Mouse (Mus musculus) neural tube, embryonic 15.5 days (tissue): ENCODE data around the gene Plk3. TPM values are rescaled to one million over a fixed set of nuclear protein-coding genes. Genes with fewer than 3 reads are reported as not detected.
"Not testable (repeated sequence)": the region's sequence is repeated elsewhere in the genome, so short reads cannot be mapped to it uniquely, and the experiment has no call there.

Source experiments
- ATAC-seq: fragments of 200-750 bp; cut with Nextera tagmentation; 2 replicates; pipeline ENCODE4 v1.8.0; 2017; ENCODE audit warnings: mild to moderate bottlenecking, moderate TSS enrichment, moderate library complexity; ENCODE audit not compliant: low FRiP score
- H3K27ac ChIP-seq: fragments of 300-500 bp; sonication (generic); replicated peaks from 2 replicates; pipeline ENCODE4 v1.5.1; 2015; ENCODE audit warnings: mild to moderate bottlenecking, inconsistent platforms
- H3K27me3 ChIP-seq: fragments of 300-500 bp; sonication (generic); replicated peaks from 2 replicates; pipeline ENCODE4 v1.6.1; 2015; ENCODE audit warnings: inconsistent platforms
- H3K36me3 ChIP-seq: fragments of 300-500 bp; sonication (generic); 2 replicates; pipeline ENCODE4 v1.6.1; 2015; ENCODE audit warnings: inconsistent platforms
- H3K4me1 ChIP-seq: fragments of 300-500 bp; sonication (generic); 2 replicates; pipeline ENCODE4 v1.6.1; 2015; ENCODE audit warnings: inconsistent platforms
- H3K4me2 ChIP-seq: fragments of 300-500 bp; sonication (generic); 2 replicates; pipeline ENCODE4 v1.6.1; 2015; ENCODE audit warnings: inconsistent platforms, mild to moderate bottlenecking, moderate library complexity
- H3K4me3 ChIP-seq: fragments of 300-500 bp; sonication (generic); replicated peaks from 2 replicates; pipeline ENCODE4 v1.5.1; 2015; ENCODE audit warnings: mild to moderate bottlenecking, inconsistent platforms
- H3K9ac ChIP-seq: fragments of 300-500 bp; sonication (generic); replicated peaks from 2 replicates; pipeline ENCODE4 v1.6.1; 2015; ENCODE audit warnings: mild to moderate bottlenecking, inconsistent platforms
- H3K9me3 ChIP-seq: fragments of 300-500 bp; sonication (generic); replicated peaks from 2 replicates; pipeline ENCODE4 v1.6.1; 2016; ENCODE audit warnings: inconsistent platforms
- WGBS: fragments of 180-500 bp; shearing (Covaris S2); methylation state at CpG from one replicate; pipeline ENCODE4 v1.1.7; 2015; ENCODE audit warnings: mixed read lengths; 5-methylcytosine and 5-hydroxymethylcytosine counted together
- polyA plus RNA-seq: library from polyadenylated mRNA; unstranded; fragments of >200 nt; fragmentation: Nextera tagmentation; extraction: Ambion mirVana; gene quantifications from 2 replicates; pipeline ENCODE4 v1.2.1, GENCODE M21; 2015

Gene Plk3
- polyA plus RNA-seq, result 19.5 and 22.5 TPM in 2 replicates

DNA sequence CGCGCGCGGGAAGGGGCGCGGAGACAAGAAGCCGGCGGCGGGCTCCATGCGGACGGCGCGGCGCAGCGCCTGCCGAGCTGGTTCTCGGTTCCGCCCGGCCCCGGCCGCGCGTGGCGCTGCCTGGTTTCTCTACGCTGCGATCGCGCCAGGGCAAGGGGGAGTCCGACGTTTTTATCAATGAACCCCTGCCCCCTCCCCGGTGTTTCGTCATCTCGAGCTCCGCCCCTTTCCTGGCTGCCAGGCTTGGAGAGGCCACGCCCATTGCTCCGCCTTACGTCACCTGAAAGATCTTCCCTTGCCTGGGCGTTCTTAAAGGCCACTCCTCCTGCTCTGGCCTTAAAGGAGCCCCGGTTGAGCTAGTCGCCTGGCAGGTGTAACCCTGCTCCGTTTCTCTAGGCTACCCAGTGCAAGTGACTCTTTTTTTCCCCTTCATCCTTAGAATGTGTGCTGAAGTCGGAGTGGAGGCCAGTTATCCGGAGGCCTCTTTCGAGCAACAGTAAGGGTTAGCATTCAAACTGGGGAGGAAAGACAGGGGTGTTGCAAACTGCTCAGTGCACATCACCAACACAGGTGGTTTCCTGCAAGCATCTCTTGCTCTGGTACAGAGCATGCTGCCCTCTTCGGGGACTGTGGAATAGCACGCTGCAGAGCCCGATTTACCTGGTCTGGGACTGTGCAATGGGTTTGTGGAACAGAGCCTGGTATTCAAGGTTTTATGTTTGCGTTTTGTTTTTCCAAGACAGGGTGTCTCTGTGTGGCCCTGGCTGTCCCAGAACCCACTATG, at the start of gene Plk3:
TSS of gene Plk3 (minus strand) at position 147 of the 784 bp plus-strand sequence.
- WGBS, result 2% methylated on average over 46 of the region's 48 CpGs
- Histone ChIP-seq H3K27me3 (no peaks in the 10 kb centered on the region), H3K9me3 (no peaks in the 10 kb centered on the region), H3K4me1 (peaks cover 29% of the 10 kb centered on the region), H3K4me3 (peak within 1 kb of the TSS; percentile 91), H3K4me2 (peak within 1 kb of the TSS; percentile 73), H3K36me3 (peaks cover 25% of the 10 kb centered on the region), H3K27ac (peak within 1 kb of the TSS; percentile 88), H3K9ac (peak within 1 kb of the TSS; percentile 85)
- ATAC-seq, result peak; percentile 93

DNA sequence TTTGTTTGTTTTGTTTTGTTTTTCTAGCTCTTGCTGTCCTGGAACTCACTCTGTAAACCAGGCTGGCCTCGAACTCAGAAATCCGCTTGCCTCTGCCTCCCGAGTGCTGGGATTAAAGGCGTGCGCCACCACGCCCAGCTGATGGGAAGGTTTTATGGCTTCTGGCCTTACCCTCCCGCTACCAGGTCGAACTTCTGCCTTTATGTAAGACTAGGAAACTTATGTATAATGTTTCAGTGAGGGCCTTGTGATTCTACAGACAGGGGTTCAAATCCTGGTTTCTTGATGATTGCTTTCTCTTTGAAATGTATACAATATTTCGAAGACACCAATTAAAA, 49.0 kb upstream of the Plk3 start:
- not testable (repeated sequence) for H3K36me3 ChIP-seq, H3K27me3 ChIP-seq, H3K9me3 ChIP-seq
- Histone ChIP-seq H3K27ac (peak overlapping the region; percentile 82), H3K9ac (peak overlapping the region; percentile 58), H3K4me3 (peak overlapping the region; percentile 54), H3K4me2 (peak overlapping the region; percentile 75), H3K4me1 (peaks cover 18% of the 10 kb centered on the region)
- peak; percentile 57 for ATAC-seq
- 10% methylated on average over 9 of the region's 9 CpGs for WGBS

DNA sequence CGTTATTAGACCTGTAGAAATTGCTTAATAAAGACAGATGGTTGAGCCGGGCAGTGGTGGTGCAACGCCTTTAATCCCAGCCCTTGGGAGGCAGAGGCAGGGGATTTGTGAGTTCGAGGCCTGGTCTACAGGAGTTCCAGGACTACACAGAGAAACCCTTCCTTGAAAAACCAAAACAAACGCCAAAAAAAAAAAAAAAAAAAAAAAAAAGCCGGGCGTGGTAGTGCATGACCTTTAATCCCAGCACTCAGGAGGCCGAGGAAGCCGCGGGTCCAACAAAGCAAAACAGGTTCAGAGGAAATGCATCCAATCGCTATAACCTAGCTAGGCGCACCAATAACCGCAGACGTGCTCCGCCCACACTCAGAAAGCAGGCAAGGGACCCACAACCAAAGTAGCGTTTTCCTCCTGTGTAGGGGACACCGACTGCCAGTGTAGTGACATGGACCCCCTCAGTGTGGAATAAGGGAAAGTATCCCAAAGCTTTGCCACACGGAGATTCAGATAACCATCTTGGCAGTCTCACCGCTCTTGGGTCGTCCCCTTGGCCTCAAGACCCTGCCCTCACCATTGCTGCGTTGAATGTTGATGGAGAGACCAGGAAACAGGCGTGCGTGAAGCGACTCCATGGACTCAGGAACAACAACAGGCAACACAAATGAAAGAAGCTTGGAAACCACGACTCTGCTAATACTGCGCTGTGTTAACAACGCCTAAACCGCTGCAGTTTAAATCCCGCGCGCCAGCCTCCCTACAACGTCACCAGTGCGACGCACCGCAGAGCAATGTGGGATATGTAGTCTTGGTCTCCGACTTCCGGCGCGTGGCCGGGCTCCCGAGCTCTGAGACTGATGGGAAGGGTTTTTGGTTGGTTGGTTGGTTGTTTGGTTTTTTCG, 48.3 kb upstream of the Plk3 start, which contains the start of gene Kif2c:
TSS of gene Kif2c (minus strand) at position 777 of the 896 bp plus-strand sequence.
- peak; percentile 98 for ATAC-seq
- Histone ChIP-seq H3K27ac (peak within 1 kb of the TSS; percentile 82), H3K36me3 (no peaks in the 10 kb centered on the region), H3K27me3 (no peaks in the 10 kb centered on the region; the same call in 1 of the 2 replicates), H3K4me1 (peaks cover 18% of the 10 kb centered on the region), H3K4me2 (peak within 1 kb of the TSS; percentile 75), H3K4me3 (peak within 1 kb of the TSS; percentile 54), H3K9ac (peak within 1 kb of the TSS; percentile 58), H3K9me3 (no peaks in the 10 kb centered on the region)
- whole genome bisulfite sequencing, result 1% methylated on average over 42 of the region's 42 CpGs

DNA sequence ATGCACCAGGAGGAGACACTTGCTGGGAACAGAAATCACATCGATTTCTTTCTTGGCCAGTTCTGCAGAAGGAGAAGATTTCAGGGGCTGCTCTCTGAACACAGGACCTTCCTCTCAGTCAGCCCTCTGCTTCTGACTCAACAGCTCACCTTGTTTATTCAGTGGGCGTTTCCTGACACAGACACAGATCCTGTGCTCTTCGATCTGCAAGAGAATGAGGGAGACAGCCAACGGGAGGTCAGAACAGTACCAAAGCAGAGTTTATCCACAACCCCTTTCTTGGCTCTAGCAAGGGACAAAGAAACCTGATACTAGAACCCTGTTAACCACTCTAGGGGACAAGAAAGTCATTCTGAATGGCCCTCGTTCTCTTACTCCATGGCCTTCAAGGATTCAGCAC, 36.2 kb upstream of the Plk3 start:
- no peak overlapping the region for H3K4me3 ChIP-seq
- no peak overlapping the region for H3K4me2 ChIP-seq
- H3K9me3 ChIP-seq, result no peaks in the 10 kb centered on the region
- no peaks in the 10 kb centered on the region for H3K36me3 ChIP-seq
- H3K9ac ChIP-seq, result no peak overlapping the region
- no peak for ATAC-seq
- no peaks in the 10 kb centered on the region for H3K4me1 ChIP-seq
- H3K27ac ChIP-seq, result no peak overlapping the region
- H3K27me3 ChIP-seq, result no peaks in the 10 kb centered on the region
- 94% methylated on average over 5 of the region's 5 CpGs for WGBS

DNA sequence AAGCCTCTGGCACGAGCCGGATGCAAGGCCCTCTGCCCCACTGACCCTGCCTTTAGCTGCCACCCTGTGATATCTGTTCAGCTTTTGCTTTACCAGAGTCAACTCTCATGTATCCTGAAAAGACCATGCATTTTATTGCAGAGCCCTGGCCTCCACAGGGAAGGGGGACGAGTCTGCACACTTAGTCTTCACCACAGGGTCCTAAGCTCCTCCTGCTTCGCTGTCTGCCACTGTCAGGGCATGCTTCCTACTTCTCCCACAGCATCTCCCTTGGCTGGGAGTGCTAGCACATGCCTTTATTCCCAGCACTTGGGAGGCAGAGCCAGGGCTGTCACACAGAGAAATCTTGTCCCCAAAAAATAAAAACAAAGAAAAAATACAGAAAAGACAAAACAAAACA, 27.4 kb upstream of the Plk3 start:
- no peaks in the 10 kb centered on the region for H3K36me3 ChIP-seq

DNA sequence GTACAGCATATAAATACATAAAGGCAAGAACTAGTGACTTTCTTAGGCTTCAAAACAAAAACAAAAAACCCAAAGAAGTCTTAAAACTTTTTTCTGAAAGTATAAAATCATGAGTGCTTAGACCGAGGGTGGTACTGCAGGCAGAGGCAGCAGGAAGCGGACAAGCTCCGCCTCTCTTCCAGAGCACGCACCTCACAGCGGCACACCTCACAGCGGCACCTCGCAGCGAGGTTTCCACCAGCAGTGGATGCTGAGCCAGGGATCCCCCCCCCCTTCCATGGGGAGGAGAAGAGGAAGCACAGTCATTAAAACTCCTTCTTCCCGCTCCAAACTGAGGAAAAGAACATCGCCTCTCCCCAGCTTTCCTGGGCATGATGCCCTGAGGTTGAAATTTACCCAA, 25.9 kb upstream of the Plk3 start:
- no peaks in the 10 kb centered on the region for H3K36me3 ChIP-seq
- H3K4me1 ChIP-seq, result peaks cover 6% of the 10 kb centered on the region
- no peak overlapping the region for H3K9ac ChIP-seq
- no peak overlapping the region for H3K4me3 ChIP-seq
- H3K27me3 ChIP-seq, result no peaks in the 10 kb centered on the region
- H3K27ac ChIP-seq, result no peak overlapping the region
- WGBS, result 80% methylated on average over 10 of the region's 10 CpGs
- H3K4me2 ChIP-seq, result no peak overlapping the region
- no peak for ATAC-seq
- no peaks in the 10 kb centered on the region for H3K9me3 ChIP-seq

More for the DNA sequence above, 27.4 kb upstream of the Plk3 start:
- Histone ChIP-seq H3K27ac (no peak overlapping the region), H3K4me1 (no peaks in the 10 kb centered on the region), H3K4me2 (no peak overlapping the region), H3K27me3 (no peaks in the 10 kb centered on the region), H3K9me3 (no peaks in the 10 kb centered on the region), H3K9ac (0 out of 2 replicates have a peak overlapping the region, but pooled peaks have one; percentile 5), H3K4me3 (no peak overlapping the region)
- WGBS, result 61% methylated on average over 4 of the region's 4 CpGs
- peak; percentile 51; the same call in 1 of the 2 replicates for ATAC-seq

DNA sequence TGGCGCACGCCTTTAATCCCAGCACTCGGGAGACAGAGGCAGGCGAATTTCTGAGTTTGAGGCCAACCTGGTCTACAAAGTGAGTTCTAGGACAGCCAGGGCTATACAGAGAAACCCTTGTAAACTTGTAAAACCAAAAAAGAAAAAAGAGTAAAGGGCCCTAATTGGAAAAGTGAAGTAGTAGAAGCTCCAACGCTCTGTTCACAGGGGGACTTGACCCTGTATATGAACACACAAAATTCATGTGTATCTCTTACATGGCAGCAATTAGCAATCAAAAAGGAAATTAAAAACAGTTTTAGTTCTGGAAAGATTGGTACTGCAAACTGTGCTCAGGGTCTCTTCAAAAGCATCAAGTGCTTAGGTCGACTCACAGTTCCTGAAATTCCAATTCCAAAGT, 22.6 kb upstream of the Plk3 start:
- peak overlapping the region; percentile 82 for H3K4me2 ChIP-seq
- H3K9me3 ChIP-seq, result no peaks in the 10 kb centered on the region
- H3K27me3 ChIP-seq, result no peaks in the 10 kb centered on the region
- peak overlapping the region; percentile 89 for H3K27ac ChIP-seq
- peak overlapping the region; percentile 81 for H3K9ac ChIP-seq
- no peak for ATAC-seq
- peak overlapping the region; percentile 72 for H3K4me3 ChIP-seq
- H3K4me1 ChIP-seq, result peaks cover 30% of the 10 kb centered on the region
- H3K36me3 ChIP-seq, result peaks cover 27% of the 10 kb centered on the region
- 27% methylated on average over 6 of the region's 6 CpGs for WGBS

DNA sequence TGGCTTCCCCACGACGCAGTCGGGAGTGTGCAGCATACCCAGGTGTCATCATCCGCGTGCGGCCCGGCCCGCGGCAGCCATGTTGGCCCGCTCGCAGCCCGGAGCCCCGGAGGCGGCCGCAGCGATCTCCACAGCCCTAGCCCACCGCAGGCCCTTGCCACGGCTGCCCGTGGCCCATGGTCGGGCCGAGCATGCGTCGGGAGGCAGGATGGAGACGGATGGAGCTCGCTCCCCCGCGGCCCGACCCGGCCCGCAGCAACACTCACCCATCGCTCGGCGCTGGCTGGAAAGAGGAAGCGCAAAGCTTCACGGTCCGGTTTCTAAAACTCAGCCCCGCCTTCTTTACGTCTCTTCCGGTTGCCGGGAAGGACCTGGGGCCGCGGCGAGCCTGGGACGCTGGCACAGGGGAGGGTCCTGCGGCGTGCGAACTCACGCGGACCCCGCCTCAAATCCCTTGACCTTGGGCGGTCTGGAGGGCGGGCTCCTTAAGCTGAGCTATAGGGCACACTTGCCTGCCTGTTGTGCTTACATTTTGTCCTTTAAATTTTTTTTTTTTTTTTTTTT, 22.1 kb upstream of the Plk3 start, which contains the start of gene Rps8:
TSS of gene Rps8 (minus strand) at position 452 of the 564 bp plus-strand sequence.
- Histone ChIP-seq H3K4me1 (peaks cover 30% of the 10 kb centered on the region), H3K27ac (peak within 1 kb of the TSS; percentile 89), H3K36me3 (peaks cover 32% of the 10 kb centered on the region), H3K9me3 (no peaks in the 10 kb centered on the region), H3K9ac (peak within 1 kb of the TSS; percentile 81), H3K4me2 (peak within 1 kb of the TSS; percentile 82), H3K27me3 (no peaks in the 10 kb centered on the region), H3K4me3 (peak within 1 kb of the TSS; percentile 72)
- ATAC-seq, result peak; percentile 95
- under 1% methylated on average over 52 of the region's 52 CpGs for WGBS

DNA sequence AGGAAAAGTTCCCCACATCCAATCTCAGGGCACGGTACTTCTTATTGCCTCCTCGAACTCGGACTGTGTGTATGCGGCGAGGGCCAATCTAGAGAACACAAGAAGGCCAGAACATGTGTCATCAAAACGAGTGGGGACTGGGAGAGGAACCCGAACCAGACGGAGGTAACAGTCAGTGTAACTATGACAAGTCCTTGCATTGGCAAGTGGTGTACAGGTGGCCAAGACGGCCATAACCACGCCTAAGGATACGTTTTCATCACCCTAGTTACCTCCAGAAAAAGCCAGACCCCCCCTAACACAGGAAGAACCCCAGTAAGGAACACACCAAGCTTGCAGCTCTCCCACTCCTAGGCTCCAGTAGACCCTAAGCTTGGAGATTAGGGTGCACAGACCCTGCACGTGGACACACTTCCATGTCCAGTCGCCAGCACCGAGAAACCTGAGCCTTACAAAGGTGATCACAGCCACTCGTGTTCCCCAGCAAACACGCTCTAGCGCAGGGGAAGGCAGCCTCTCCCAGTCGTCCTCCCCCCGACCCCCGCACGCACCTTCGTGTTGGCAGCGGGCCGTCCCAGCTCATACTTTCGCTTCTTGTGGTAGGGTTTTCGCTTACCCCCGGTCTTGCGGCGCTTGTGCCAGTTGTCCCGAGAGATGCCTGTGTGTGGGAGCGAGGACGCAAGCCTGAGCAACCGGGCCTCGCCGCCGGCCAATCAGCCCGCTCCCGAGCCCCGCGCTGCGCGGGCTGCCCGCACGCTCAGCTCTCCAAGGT, 21.4 kb upstream of the Plk3 start:
- WGBS, result 1% methylated on average over 44 of the region's 44 CpGs
- peak overlapping the region; percentile 72 for H3K4me3 ChIP-seq
- H3K27ac ChIP-seq, result peak overlapping the region; percentile 89
- H3K9me3 ChIP-seq, result no peaks in the 10 kb centered on the region
- H3K27me3 ChIP-seq, result no peaks in the 10 kb centered on the region
- ATAC-seq, result peak; percentile 15; the same call in 1 of the 2 replicates
- H3K4me1 ChIP-seq, result peaks cover 30% of the 10 kb centered on the region
- peaks cover 39% of the 10 kb centered on the region for H3K36me3 ChIP-seq
- H3K9ac ChIP-seq, result peak overlapping the region; percentile 81
- H3K4me2 ChIP-seq, result peak overlapping the region; percentile 82

DNA sequence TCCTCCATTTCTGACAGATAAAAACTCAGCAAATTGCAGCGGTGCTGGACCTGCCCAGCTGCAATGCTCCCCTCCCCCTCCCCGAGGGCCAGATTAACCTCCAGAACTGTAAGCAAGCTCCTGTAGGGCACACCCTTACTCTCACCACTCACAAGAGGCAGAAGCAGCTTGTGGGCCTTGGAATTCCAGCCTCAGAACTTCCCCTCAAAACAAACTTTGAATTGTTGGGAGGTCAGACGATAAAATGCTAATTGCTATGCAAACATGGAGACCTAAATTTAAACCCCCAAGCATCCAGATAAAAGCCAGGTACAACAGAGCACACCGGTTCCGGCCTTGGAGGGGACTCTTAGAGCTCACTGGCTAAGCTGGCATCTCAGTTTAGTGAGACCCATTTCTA, 19.0 kb upstream of the Plk3 start:
- Histone ChIP-seq H3K27ac (no peak overlapping the region), H3K4me3 (no peak overlapping the region), H3K27me3 (no peaks in the 10 kb centered on the region), H3K36me3 (peaks cover 45% of the 10 kb centered on the region), H3K9me3 (no peaks in the 10 kb centered on the region), H3K4me1 (peaks cover 30% of the 10 kb centered on the region), H3K4me2 (no peak overlapping the region), H3K9ac (no peak overlapping the region)
- ATAC-seq, result no peak
- 83% methylated on average over 5 of the region's 5 CpGs for WGBS

DNA sequence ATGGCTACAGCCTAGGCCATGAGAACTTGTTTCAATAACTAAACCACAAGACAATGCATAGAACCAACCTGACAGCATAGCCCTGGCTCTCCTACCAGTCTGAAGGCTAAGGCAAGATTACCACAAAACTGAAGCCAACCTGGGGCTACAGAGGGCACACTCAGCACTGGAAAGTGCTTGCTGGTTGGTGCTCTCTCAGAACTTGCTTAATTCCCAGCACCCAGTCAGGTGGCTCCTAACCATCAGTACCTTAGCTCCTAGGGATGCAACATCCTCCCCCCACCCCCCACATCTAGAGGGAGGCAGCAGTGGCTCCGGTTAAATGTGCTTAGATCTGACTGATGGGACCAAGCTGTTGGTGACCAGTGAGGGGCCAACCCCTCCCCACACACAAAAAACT, 17.7 kb upstream of the Plk3 start:
- Histone ChIP-seq H3K27ac (no peak overlapping the region), H3K36me3 (peaks cover 45% of the 10 kb centered on the region)
- 80% methylated on average over 1 of the region's 1 CpGs for WGBS

More for the DNA sequence above, 17.7 kb upstream of the Plk3 start:
- Histone ChIP-seq H3K9me3 (no peaks in the 10 kb centered on the region), H3K9ac (no peak overlapping the region), H3K4me2 (no peak overlapping the region), H3K4me3 (no peak overlapping the region), H3K4me1 (peaks cover 30% of the 10 kb centered on the region), H3K27me3 (no peaks in the 10 kb centered on the region)
- ATAC-seq, result no peak
